Mouse (Mus musculus) left cerebral cortex, postnatal 10 days (tissue): ENCODE measurements around the gene Taf1b. TPM values are rescaled to one million over a fixed set of nuclear protein-coding genes. Genes with fewer than 3 reads are reported as not detected.

ENCODE experiments used
- DNase-seq, 2 experiments: peaks; one replicate each; pipeline ENCODE4 v3.0.0; 2021 to 2022; ENCODE audit warnings: low spot score in 2 of 2, mixed read lengths in 1 of 2; ENCODE audit errors: extremely low spot score in 1 of 2
- intact Hi-C: fragments of 180-260 bp; cut with DNase I; formaldehyde crosslinking; loops from one replicate; pipeline ENCODE4 v1.15.1; 2025
- total RNA-seq, 2 experiments: library from RNA; stranded (reverse); gene quantifications; 2 replicates each; pipeline ENCODE4 v1.2.3; 2021

Taf1b gene
- total RNA-seq, 2 experiments from 2014 or later, result 34.8 to 36.1 TPM

GRCm38 (mm10) chr12:24592055-24592454, 93.9 kb downstream of the Taf1b start:
- intact Hi-C loops, result no loop called here
- no peak for DNase-seq

GRCm38 (mm10) chr12:24592956-24593672, 95.0 kb downstream of the Taf1b start:
- peak in 1 of 2 experiments; percentile 88 for DNase-seq
- intact Hi-C loops, result no loop called here

GRCm38 (mm10) chr12:24597376-24597775, 99.2 kb downstream of the Taf1b start:
- intact Hi-C loops, result loop anchor here (5.0 kb wide), 1 partner anchor 125 kb away; no protein-coding TSS in a partner anchor
- DNase-seq, result no peak

- intact Hi-C loops, result loop anchor here (5.0 kb wide), 1 partner anchor 127 kb away; no protein-coding TSS in a partner anchor
- no peak for DNase-seq
Measured at GRCm38 (mm10) chr12:24599366-24599895, 101.3 kb downstream of the Taf1b start.

GRCm38 (mm10) chr12:24600074-24600473, 101.9 kb downstream of the Taf1b start:
- intact Hi-C loops, result loop anchor here (5.0 kb wide), 1 partner anchor 83 kb away; no protein-coding TSS in a partner anchor
- DNase-seq, result no peak

GRCm38 (mm10) chr12:24600806-24601205, 102.6 kb downstream of the Taf1b start:
- peak; percentile 79 to 82 for DNase-seq
- intact Hi-C loops, result loop anchor here (5.0 kb wide), 1 partner anchor 84 kb away; no protein-coding TSS in a partner anchor

- intact Hi-C loops, result loop anchor here (5.0 kb wide), 1 partner anchor 86 kb away; no protein-coding TSS in a partner anchor
- DNase-seq, result peak; percentile 38 to 83
Measured at GRCm38 (mm10) chr12:24603266-24603665, 105.1 kb downstream of the Taf1b start.

- intact Hi-C loops, result loop anchor here (5.0 kb wide), 1 partner anchor 76 kb away; the partner anchor contains the start of gene Cys1
Measured at GRCm38 (mm10) chr12:24606166-24606565, 108.0 kb downstream of the Taf1b start.

More at GRCm38 (mm10) chr12:24606166-24606565, 108.0 kb downstream of the Taf1b start:
- no peak for DNase-seq

Other genes starting within 250 kb of the Taf1b start
- gene Grhl1, start 73.9 kb downstream of the Taf1b start, total RNA-seq, result 1 to 10 TPM; 7.9 to 9.5 TPM
- 1 to 10 TPM; 8.3 to 9.0 TPM for gene Klf11, start 152.9 kb downstream of the Taf1b start, total RNA-seq
- gene Cys1, start 183.5 kb downstream of the Taf1b start, total RNA-seq, result 10 to 100 TPM in 1 of 2 experiments, 1 to 10 TPM in 1; 9.3 to 10.7 TPM
- 1 to 10 TPM; 8.8 to 9.6 TPM for gene Rrm2, start 209.9 kb downstream of the Taf1b start, total RNA-seq